Mouse (Mus musculus) limb, embryonic 10.5 days (tissue): ENCODE measurements around the gene Aldh3b2. TPM values are rescaled to one million over a fixed set of nuclear protein-coding genes. Genes with fewer than 3 reads are reported as not detected.

ENCODE experiments used
- DNase-seq: peaks from one replicate; pipeline ENCODE4 v3.0.0-alpha.2; 2017; ENCODE audit warnings: low spot score
- H3K27ac ChIP-seq: fragments of 300-500 bp; sonication (generic); 2 replicates; pipeline ENCODE4 v1.5.1; 2016; ENCODE audit warnings: mild to moderate bottlenecking
- H3K27me3 ChIP-seq: fragments of 300-500 bp; sonication (generic); 2 replicates; pipeline ENCODE4 v1.6.1; 2016; ENCODE audit warnings: low read depth, mild to moderate bottlenecking; ENCODE audit not compliant: poor library complexity, severe bottlenecking
- H3K36me3 ChIP-seq: fragments of 300-500 bp; sonication (generic); 2 replicates; pipeline ENCODE4 v1.6.1; 2016; ENCODE audit warnings: mild to moderate bottlenecking, moderate library complexity
- H3K4me1 ChIP-seq: fragments of 300-500 bp; sonication (generic); 2 replicates; pipeline ENCODE4 v1.6.1; 2016
- H3K4me3 ChIP-seq: fragments of 300-500 bp; sonication (generic); 2 replicates; pipeline ENCODE4 v1.5.1; 2016; ENCODE audit warnings: mild to moderate bottlenecking, moderate library complexity
- H3K9me3 ChIP-seq: fragments of 300-500 bp; sonication (generic); replicated peaks from 2 replicates; pipeline ENCODE4 v1.6.1; 2016; ENCODE audit warnings: mild to moderate bottlenecking
- WGBS: fragments of 180-500 bp; shearing (Covaris S2); methylation state at CpG from one replicate; pipeline ENCODE4 v1.1.7; 2016; 5-methylcytosine and 5-hydroxymethylcytosine counted together
- polyA plus RNA-seq: library from polyadenylated mRNA; unstranded; fragments of >200 nt; fragmentation: Nextera tagmentation; extraction: Ambion mirVana; gene quantifications from 2 replicates; pipeline ENCODE4 v1.2.1, GENCODE M21; 2016

Aldh3b2 gene
- polyA plus RNA-seq, 1 experiment from 2014 or later, result 2.4 TPM

GRCm38 (mm10) chr19:3996106-3996505 lies 24.0 kb downstream of the Aldh3b2 start:
- Histone ChIP-seq H3K4me1 (peaks cover 31% of the 10 kb centered on the region), H3K27me3 (0 out of 2 replicates have a peak, but pooled peaks cover 5% of the 10 kb centered on the region), H3K36me3 (no peaks in the 10 kb centered on the region), H3K9me3 (no peaks in the 10 kb centered on the region), H3K27ac (no peak overlapping the region), H3K4me3 (no peak overlapping the region)
- 68% methylated on average over 7 of the region's 7 CpGs for WGBS
- DNase-seq, result no peak

GRCm38 (mm10) chr19:3996747-3997146 lies 24.6 kb downstream of the Aldh3b2 start:
- H3K36me3 ChIP-seq, result no peaks in the 10 kb centered on the region
- H3K4me3 ChIP-seq, result no peak overlapping the region
- no peaks in the 10 kb centered on the region for H3K9me3 ChIP-seq
- 0 out of 2 replicates have a peak, but pooled peaks cover 2% of the 10 kb centered on the region for H3K27me3 ChIP-seq
- 86% methylated on average over 8 of the region's 8 CpGs for WGBS
- no peak for DNase-seq
- H3K27ac ChIP-seq, result no peak overlapping the region
- H3K4me1 ChIP-seq, result peaks cover 37% of the 10 kb centered on the region

GRCm38 (mm10) chr19:3997231-3997630 lies 25.1 kb downstream of the Aldh3b2 start:
- H3K27me3 ChIP-seq, result no peaks in the 10 kb centered on the region
- WGBS, result 68% methylated on average over 8 of the region's 8 CpGs
- H3K9me3 ChIP-seq, result no peaks in the 10 kb centered on the region
- peaks cover 39% of the 10 kb centered on the region for H3K4me1 ChIP-seq
- H3K36me3 ChIP-seq, result no peaks in the 10 kb centered on the region
- DNase-seq, result no peak
- H3K4me3 ChIP-seq, result no peak overlapping the region
- no peak overlapping the region for H3K27ac ChIP-seq

GRCm38 (mm10) chr19:3998335-3998734 lies 26.2 kb downstream of the Aldh3b2 start:
- WGBS, result 77% methylated on average over 8 of the region's 8 CpGs
- no peaks in the 10 kb centered on the region for H3K36me3 ChIP-seq
- no peak overlapping the region for H3K27ac ChIP-seq

GRCm38 (mm10) chr19:3999121-3999730 lies 27.1 kb downstream of the Aldh3b2 start:
- peaks cover 2% of the 10 kb centered on the region; the same call in 1 of the 2 replicates for H3K36me3 ChIP-seq
- peak overlapping the region; percentile 66 for H3K4me3 ChIP-seq
- H3K9me3 ChIP-seq, result no peaks in the 10 kb centered on the region
- H3K27me3 ChIP-seq, result no peaks in the 10 kb centered on the region
- peaks cover 34% of the 10 kb centered on the region for H3K4me1 ChIP-seq
- H3K27ac ChIP-seq, result no peak overlapping the region
- no peak for DNase-seq
- 86% methylated on average over 9 of the region's 9 CpGs for WGBS

More at GRCm38 (mm10) chr19:3998335-3998734, 26.2 kb downstream of the Aldh3b2 start:
- Histone ChIP-seq H3K4me1 (peaks cover 34% of the 10 kb centered on the region), H3K4me3 (no peak overlapping the region), H3K9me3 (no peaks in the 10 kb centered on the region), H3K27me3 (no peaks in the 10 kb centered on the region)
- peak; percentile 28 for DNase-seq

GRCm38 (mm10) chr19:4000119-4000900 lies 28.2 kb downstream of the Aldh3b2 start, which contains the start of the genes Nudt8 and Gm49405:
Gene Nudt8, plus strand, starts transcription at chr19:4000580.
Gene Gm49405, plus strand, starts transcription at chr19:4000626.
- peak within 1 kb of the TSS; percentile 66 for H3K4me3 ChIP-seq
- H3K4me1 ChIP-seq, result peaks cover 31% of the 10 kb centered on the region
- H3K9me3 ChIP-seq, result no peaks in the 10 kb centered on the region
- peak; percentile 92 for DNase-seq
- H3K27ac ChIP-seq, result peak within 1 kb of the TSS; percentile 93
- H3K27me3 ChIP-seq, result no peaks in the 10 kb centered on the region
- peaks cover 13% of the 10 kb centered on the region for H3K36me3 ChIP-seq
- WGBS, result under 1% methylated on average over 64 of the region's 64 CpGs

- WGBS, result 19% methylated on average over 17 of the region's 17 CpGs
These were observed 28.9 kb downstream of the Aldh3b2 start for GRCm38 (mm10) chr19:4000949-4001525.

GRCm38 (mm10) chr19:4001752-4002151 lies 29.6 kb downstream of the Aldh3b2 start:
- 81% methylated on average over 5 of the region's 5 CpGs for WGBS
- Histone ChIP-seq H3K27me3 (no peaks in the 10 kb centered on the region), H3K4me3 (peak overlapping the region; percentile 66; the same call in 1 of the 2 replicates), H3K4me1 (peaks cover 31% of the 10 kb centered on the region), H3K27ac (peak overlapping the region; percentile 93), H3K36me3 (peaks cover 26% of the 10 kb centered on the region), H3K9me3 (no peaks in the 10 kb centered on the region)
- DNase-seq, result no peak

More at GRCm38 (mm10) chr19:4000949-4001525, 28.9 kb downstream of the Aldh3b2 start:
- Histone ChIP-seq H3K4me1 (peaks cover 31% of the 10 kb centered on the region), H3K4me3 (peak overlapping the region; percentile 66), H3K36me3 (peaks cover 18% of the 10 kb centered on the region), H3K27me3 (no peaks in the 10 kb centered on the region), H3K27ac (peak overlapping the region; percentile 93), H3K9me3 (no peaks in the 10 kb centered on the region)
- DNase-seq, result no peak

GRCm38 (mm10) chr19:4003112-4003511 lies 31.0 kb downstream of the Aldh3b2 start, which contains the start of gene Doc2g:
Gene Doc2g, plus strand, starts transcription at chr19:4003313.
- no peak for DNase-seq
- WGBS, result 62% methylated on average over 1 of the region's 1 CpGs
- Histone ChIP-seq H3K36me3 (peaks cover 39% of the 10 kb centered on the region), H3K4me1 (peaks cover 27% of the 10 kb centered on the region), H3K27ac (no peak within 1 kb of the TSS), H3K27me3 (no peaks in the 10 kb centered on the region), H3K9me3 (no peaks in the 10 kb centered on the region), H3K4me3 (no peak within 1 kb of the TSS)

- DNase-seq, result no peak
- Histone ChIP-seq H3K4me3 (no peak overlapping the region), H3K9me3 (no peaks in the 10 kb centered on the region), H3K4me1 (peaks cover 22% of the 10 kb centered on the region), H3K36me3 (peaks cover 44% of the 10 kb centered on the region), H3K27me3 (no peaks in the 10 kb centered on the region), H3K27ac (no peak overlapping the region)
- 69% methylated on average over 12 of the region's 12 CpGs for WGBS
These were observed 31.5 kb downstream of the Aldh3b2 start for GRCm38 (mm10) chr19:4003641-4004040.

GRCm38 (mm10) chr19:4004331-4004730 lies 32.2 kb downstream of the Aldh3b2 start:
- peak; percentile 31 for DNase-seq
- peaks cover 51% of the 10 kb centered on the region for H3K36me3 ChIP-seq
- no peaks in the 10 kb centered on the region for H3K9me3 ChIP-seq
- no peak overlapping the region for H3K27ac ChIP-seq
- WGBS, result 92% methylated on average over 15 of the region's 15 CpGs
- no peak overlapping the region; the same call in 1 of the 2 replicates for H3K4me3 ChIP-seq
- peaks cover 18% of the 10 kb centered on the region for H3K4me1 ChIP-seq
- H3K27me3 ChIP-seq, result no peaks in the 10 kb centered on the region

GRCm38 (mm10) chr19:4005091-4005490 lies 33.0 kb downstream of the Aldh3b2 start:
- H3K27ac ChIP-seq, result no peak overlapping the region
- H3K27me3 ChIP-seq, result no peaks in the 10 kb centered on the region
- no peak for DNase-seq
- H3K36me3 ChIP-seq, result peaks cover 59% of the 10 kb centered on the region
- no peak overlapping the region for H3K4me3 ChIP-seq
- H3K9me3 ChIP-seq, result no peaks in the 10 kb centered on the region
- peaks cover 12% of the 10 kb centered on the region for H3K4me1 ChIP-seq
- 90% methylated on average over 9 of the region's 9 CpGs for WGBS

GRCm38 (mm10) chr19:4005971-4006370 lies 33.8 kb downstream of the Aldh3b2 start:
- no peak for DNase-seq
- H3K27ac ChIP-seq, result no peak overlapping the region
- no peaks in the 10 kb centered on the region for H3K27me3 ChIP-seq
- no peaks in the 10 kb centered on the region for H3K9me3 ChIP-seq
- WGBS, result 96% methylated on average over 8 of the region's 8 CpGs
- H3K36me3 ChIP-seq, result peaks cover 66% of the 10 kb centered on the region
- H3K4me1 ChIP-seq, result peaks cover 10% of the 10 kb centered on the region
- H3K4me3 ChIP-seq, result no peak overlapping the region
